ENCODE assay signal across 8 mouse cellular contexts in genomic region chr7:6730241-6730640, GRCm38 (mm10). TPM values are rescaled to one million over a fixed set of nuclear protein-coding genes. Genes with fewer than 3 reads are reported as not detected.
DNase-seq lines count a peak whose midpoint lies in the region; ATAC-seq and TF ChIP-seq lines count a peak whose summit lies in the region.

Gene Peg3, minus strand, starts transcription at chr7:6730431.
Gene Usp29, plus strand, starts transcription at chr7:6730578.

- H3K27ac ChIP-seq in forebrain, postnatal 0 days (ENCODE audit: low read depth, low read length): peak within 1 kb of the TSS; percentile 92
- peak within 1 kb of the TSS; percentile 73 for H3K27ac ChIP-seq in liver, embryonic 15.5 days (replicated peaks)
- peak within 1 kb of the TSS; percentile 93 for H3K27ac ChIP-seq in olfactory bulb, adult 2 months (ENCODE audit: insufficient read depth, low read depth, low read length)

- no peaks in the 10 kb centered on the region for H3K4me1 ChIP-seq in forebrain, postnatal 0 days (ENCODE audit: insufficient read depth)
- no peaks in the 10 kb centered on the region for H3K4me1 ChIP-seq in liver, embryonic 15.5 days (replicated peaks)
- H3K4me1 ChIP-seq in olfactory bulb, adult 2 months (ENCODE audit: control insufficient read depth, insufficient read depth, low read length): no peaks in the 10 kb centered on the region

- DNase-seq in NIH3T3 (ENCODE audit: low read depth): peak; percentile 85
- DNase-seq in cerebellum, adult 18-20 months: peak; percentile 88 to 95
- peak; percentile 96 for DNase-seq in forebrain, postnatal 0 days
- peak; percentile 78 for DNase-seq in heart, postnatal 25 days (ENCODE audit: low spot score)
- peak; percentile 88 for DNase-seq in layer of hippocampus, adult 11-12 months (ENCODE audit: low spot score)
- peak; percentile 86 to 88 for DNase-seq in urinary bladder, postnatal 4 days (ENCODE audit: low spot score in 2 of 2)

- TF ChIP-seq POLR2A in olfactory bulb, adult 2 months (IDR thresholded peaks at IDR 0.05; ENCODE audit: insufficient read depth, low read depth, low read length): peak; percentile 88

- peak within 1 kb of the TSS; percentile 72 for H3K9ac ChIP-seq in forebrain, postnatal 0 days
- H3K9ac ChIP-seq in liver, embryonic 15.5 days: peak within 1 kb of the TSS; percentile 15; the same call in 1 of the 2 replicates

- peak within 1 kb of the TSS; percentile 52 for H3K4me2 ChIP-seq in forebrain, postnatal 0 days (ENCODE audit: low read depth)
- H3K4me2 ChIP-seq in liver, embryonic 15.5 days: peak within 1 kb of the TSS; percentile 58

- peaks cover 1% of the 10 kb centered on the region; the same call in 1 of the 2 replicates for H3K36me3 ChIP-seq in forebrain, postnatal 0 days (ENCODE audit: insufficient read depth)
- peaks cover 3% of the 10 kb centered on the region; the same call in 1 of the 2 replicates for H3K36me3 ChIP-seq in liver, embryonic 15.5 days (replicated peaks)

- intact Hi-C loops in heart, postnatal 25 days (cut with DNase I): loop anchor here (5.0 kb wide), 1 partner anchor 192 kb away; no protein-coding TSS in a partner anchor

- H3K9me3 ChIP-seq in forebrain, postnatal 0 days (ENCODE audit: low read length): 0 out of 2 replicates have a peak, but pooled peaks cover 7% of the 10 kb centered on the region
- H3K9me3 ChIP-seq in liver, embryonic 15.5 days (replicated peaks): peaks cover 6% of the 10 kb centered on the region; the same call in 1 of the 2 replicates

- ATAC-seq in forebrain, postnatal 0 days: peak; percentile 43
- ATAC-seq in liver, embryonic 15.5 days (ENCODE audit: insufficient read depth): peak; percentile 29

- peak; percentile 29; the same call in 1 of the 2 replicates for TF ChIP-seq CTCF in forebrain, postnatal 0 days (IDR thresholded peaks at IDR 0.05; ENCODE audit: low read depth)
- no peak for TF ChIP-seq CTCF in olfactory bulb, adult 2 months (IDR thresholded peaks at IDR 0.05; ENCODE audit: insufficient read depth, low read depth, low read length)

- H3K27me3 ChIP-seq in forebrain, postnatal 0 days (ENCODE audit: insufficient read depth, low read length): no peaks in the 10 kb centered on the region
- H3K27me3 ChIP-seq in liver, embryonic 15.5 days: peaks cover 20% of the 10 kb centered on the region

- H3K4me3 ChIP-seq in forebrain, postnatal 0 days (ENCODE audit: low read depth, low read length): peak within 1 kb of the TSS; percentile 54
- H3K4me3 ChIP-seq in liver, embryonic 15.5 days (replicated peaks): peak within 1 kb of the TSS; percentile 55
- H3K4me3 ChIP-seq in olfactory bulb, adult 2 months (ENCODE audit: insufficient read depth, low read depth, low read length): peak within 1 kb of the TSS; percentile 57

- WGBS in forebrain, postnatal 0 days: 58% methylated on average over 24 of the region's 24 CpGs
- 44% methylated on average over 24 of the region's 24 CpGs for WGBS in liver, embryonic 15.5 days (ENCODE audit: insufficient replicate concordance)
- WGBS in olfactory bulb, adult 2 months: 55% methylated on average over 24 of the region's 24 CpGs

RNA-seq across cellular contexts. Expression of gene Peg3, which starts in this region (rescaled TPM):
- 81.1 and 139 TPM in 2 replicates for total RNA-seq in forebrain, postnatal 0 days (2014; rRNA removed)
- polyA plus RNA-seq in forebrain, postnatal 0 days (2015; fragmentation: Nextera tagmentation; extraction: Ambion mirVana): 18.1 and 43.7 TPM in 2 replicates
- total RNA-seq in heart, postnatal 25 days (2021): 10 to 100 TPM; 14.9 to 16.3 TPM
- polyA plus RNA-seq in liver, embryonic 15.5 days (2015; fragmentation: Nextera tagmentation; extraction: Ambion mirVana): 41.6 and 43.8 TPM in 2 replicates
- polyA plus RNA-seq in olfactory bulb, adult 2 months (2012; ENCODE audit: insufficient read depth, insufficient read length, low replicate concordance, missing spikeins): 84.2 and 352 TPM in 2 replicates

RNA-seq across cellular contexts. Expression of gene Usp29, which starts in this region (rescaled TPM):
- total RNA-seq in forebrain, postnatal 0 days (2014; rRNA removed): 61.8 and 97.8 TPM in 2 replicates
- 10.8 and 21.9 TPM in 2 replicates for polyA plus RNA-seq in forebrain, postnatal 0 days (2015; fragmentation: Nextera tagmentation; extraction: Ambion mirVana)
- total RNA-seq in heart, postnatal 25 days (2021): under 1 TPM; 0.10 to 0.11 TPM
- polyA plus RNA-seq in liver, embryonic 15.5 days (2015; fragmentation: Nextera tagmentation; extraction: Ambion mirVana): 1.6 and 1.7 TPM in 2 replicates
- polyA plus RNA-seq in olfactory bulb, adult 2 months (2012; ENCODE audit: insufficient read depth, insufficient read length, low replicate concordance, missing spikeins): not detected in 2 replicates

Comparison
In these comparisons a context has a peak if more than half of its experiments do, and no peak if none do; other contexts are left out.
1. Peak in every context shown above with its lines: DNase-seq, ATAC-seq, H3K4me3 ChIP-seq and H3K27ac ChIP-seq.
2. RNA of gene Usp29 (total RNA-seq): 61.8 to 97.8 TPM in forebrain, postnatal 0 days; 0.10 to 0.11 TPM in heart, postnatal 25 days; every median in the first group is over 10 times any median in the second.